Mouse (Mus musculus) right cerebral cortex, postnatal 25 days (tissue): ENCODE measurements around the gene Rab33b.
"Not testable (repeated sequence)": the region's sequence is repeated elsewhere in the genome, so short reads cannot be mapped to it uniquely, and the experiment has no call there.

Source experiments
- DNase-seq: peaks from one replicate; pipeline ENCODE4 v3.0.0; 2022

Gene Rab33b

DNA sequence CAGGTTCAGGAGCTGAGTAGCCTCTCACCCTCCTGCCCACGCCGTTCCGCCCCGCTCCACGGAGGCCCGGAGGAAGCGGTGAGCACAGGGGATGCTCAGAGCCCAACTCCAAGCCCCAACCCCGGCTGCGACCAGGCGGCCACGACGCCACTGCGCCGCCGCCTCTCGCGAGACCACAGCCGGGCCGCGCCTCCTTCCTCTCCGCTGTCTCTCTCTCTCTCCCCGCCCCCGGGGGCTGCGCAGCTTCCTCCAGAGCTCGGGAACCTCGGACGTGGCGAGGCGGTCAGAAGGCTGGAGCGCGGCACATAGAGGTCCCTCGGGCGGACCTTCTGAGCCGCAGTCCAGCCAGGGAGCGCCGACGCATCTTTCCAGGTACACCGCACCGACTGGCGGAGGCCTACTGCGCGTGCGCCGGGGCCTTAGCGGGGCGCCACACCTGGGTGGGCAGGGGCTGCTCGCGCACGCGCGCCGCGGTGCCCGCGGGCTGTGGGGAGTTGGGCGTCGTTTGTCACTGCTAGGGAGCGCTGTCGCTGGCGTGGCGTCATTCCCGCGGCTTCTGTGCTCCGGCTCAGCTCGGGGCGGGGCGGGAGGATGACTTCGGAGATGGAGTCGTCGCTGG lies at the start of gene Rab33b:
Gene Rab33b, plus strand, starts transcription at position 180 of the 619 bp plus-strand sequence.
- DNase-seq: peak; percentile 97

DNA sequence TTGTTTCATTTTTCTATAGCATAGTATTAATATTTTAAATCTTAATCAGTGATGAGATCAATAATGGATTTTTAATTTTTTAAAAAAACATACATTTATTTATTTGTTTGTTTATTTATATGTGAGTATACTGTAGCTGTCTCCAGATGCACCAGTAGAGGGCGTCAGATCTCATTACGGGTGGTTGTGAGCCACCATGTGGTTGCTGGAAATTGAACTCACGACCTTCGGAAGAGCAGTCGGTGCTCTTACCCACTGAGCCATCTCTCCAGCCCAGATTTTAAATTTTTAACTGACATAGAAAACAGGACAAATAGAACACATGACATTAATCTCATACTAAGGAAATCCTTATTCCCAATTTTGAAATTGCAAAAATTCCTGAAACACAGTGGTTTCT lies 49.4 kb upstream of the Rab33b start:
- DNase-seq: not testable (repeated sequence)

DNA sequence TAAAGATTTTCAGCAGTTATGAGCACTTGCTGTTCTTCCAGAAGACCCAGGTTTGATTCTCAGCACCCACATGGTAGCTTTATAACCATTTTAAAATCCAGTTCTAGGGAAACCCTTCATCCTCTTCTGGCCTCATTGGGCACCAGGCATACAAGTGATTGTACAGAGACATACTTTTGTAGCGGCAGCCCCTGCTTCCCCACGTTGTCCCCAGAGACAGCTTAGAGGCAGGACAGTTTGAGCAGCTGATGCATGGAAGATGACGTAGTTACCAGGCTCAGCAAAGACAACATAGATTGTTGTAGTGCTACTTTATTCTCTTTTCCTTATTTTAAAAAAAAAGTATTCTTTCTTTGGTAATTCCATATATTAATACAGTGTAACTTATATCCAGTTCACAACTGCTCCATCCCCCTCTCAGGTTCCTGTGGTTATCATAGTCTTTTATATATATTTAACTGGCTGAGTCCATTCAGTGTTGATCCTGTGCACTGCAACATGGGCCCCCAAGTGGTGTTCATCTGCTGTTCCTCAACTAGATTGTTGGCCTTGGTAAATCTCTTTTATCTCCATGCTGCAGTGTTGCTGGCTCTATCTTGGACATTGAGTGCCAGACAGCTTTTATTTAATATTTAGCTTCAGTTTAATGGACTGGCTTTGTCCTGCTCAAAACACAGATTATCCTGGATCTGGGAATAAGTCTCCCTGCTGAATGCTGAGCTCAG lies 48.7 kb upstream of the Rab33b start:
- DNase-seq: no peak

DNA sequence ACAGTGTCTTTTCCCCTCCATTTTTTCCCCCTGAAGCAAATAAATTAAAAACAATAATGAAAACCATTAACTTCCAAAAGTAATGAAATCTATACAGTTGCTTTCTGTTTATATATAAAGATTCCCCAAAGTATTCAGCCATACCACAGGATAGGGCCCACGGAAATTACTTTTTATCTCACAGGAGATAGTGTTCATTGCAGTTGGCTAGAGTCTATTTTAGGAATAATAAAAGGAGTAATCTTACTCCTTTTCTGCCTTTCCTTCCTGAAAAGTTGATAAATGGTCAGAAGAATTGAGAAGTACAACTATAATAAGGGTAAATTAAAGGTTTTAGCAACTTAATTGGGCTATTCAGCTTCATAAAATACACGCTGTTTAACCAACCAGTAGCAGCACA lies 15.2 kb upstream of the Rab33b start:
- DNase-seq: no peak

DNA sequence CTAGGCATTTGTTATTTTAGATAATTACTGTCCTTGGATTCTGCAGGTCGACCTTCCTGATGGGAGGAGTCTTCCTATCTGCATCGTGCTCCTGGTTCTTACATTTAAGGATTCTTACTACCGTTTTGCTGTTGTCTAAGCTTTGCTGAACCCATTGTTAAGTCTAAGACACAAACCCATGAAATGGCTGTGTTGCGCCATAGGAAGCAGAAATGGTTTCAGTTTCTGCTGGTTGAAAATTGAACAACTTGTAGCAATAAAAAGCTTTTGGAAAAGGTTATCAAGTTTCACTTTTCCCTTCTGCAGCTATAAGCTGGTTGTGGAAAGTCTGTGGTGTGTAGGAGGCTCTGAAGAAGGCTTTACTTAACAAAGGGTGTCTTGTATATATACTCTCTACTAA lies 8.0 kb upstream of the Rab33b start:
- no peak for DNase-seq

DNA sequence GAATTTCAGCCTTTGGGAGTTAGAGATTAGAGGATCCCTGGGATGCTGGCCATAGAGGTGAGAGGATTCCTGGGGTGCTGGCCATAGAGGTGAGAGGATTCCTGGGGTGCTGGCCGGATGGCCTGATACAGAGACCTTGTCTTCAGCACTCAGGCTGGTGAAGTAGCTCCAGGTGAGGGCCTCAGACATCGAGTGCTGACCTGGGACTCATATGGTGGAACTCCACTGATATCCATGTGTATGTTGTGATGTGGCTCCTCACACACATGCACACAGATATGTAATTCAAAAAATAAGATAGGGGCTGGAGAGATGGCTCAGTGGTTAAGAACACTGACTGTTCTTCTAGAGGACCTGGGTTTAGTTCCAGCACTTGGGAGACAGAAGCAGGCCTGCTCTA lies 3.8 kb upstream of the Rab33b start:
- DNase-seq: no peak

DNA sequence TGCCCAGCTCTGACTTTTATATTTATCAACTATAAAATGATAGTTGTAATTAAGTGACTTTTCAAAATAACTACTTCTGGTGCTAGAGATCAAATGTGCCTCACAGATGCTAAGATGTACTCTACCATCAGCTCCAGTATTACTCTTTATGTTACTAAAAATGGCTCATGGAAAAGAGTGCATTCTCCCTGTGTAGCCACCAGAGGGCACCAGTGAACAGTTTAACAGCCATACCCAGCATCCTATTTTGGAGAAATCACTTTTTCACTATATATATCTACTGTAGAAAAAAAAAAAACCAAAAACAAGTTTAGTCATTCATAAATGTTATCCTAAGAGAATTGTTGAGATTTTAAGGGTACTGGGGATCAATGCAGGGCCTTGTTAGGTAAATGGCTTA lies 2.7 kb upstream of the Rab33b start:
- DNase-seq: peak; percentile 34

DNA sequence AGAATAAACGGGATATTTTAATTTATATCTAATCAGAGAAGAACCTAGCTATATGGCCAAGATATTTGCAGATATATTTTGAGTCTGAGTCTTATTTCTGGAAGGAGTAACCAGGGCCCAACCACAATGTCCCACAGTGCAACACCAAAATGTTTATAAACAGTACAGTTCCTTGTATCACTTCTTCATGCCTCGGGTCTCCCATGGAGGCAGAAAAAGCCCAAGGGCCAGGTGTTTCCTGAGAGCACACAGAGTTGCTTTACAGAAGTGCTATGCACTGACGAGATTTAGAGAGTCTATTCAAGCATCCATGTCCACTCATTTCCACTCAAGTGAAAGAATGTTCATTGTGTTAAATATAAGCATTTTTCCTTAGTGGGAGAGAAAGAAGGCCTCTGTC lies 1.8 kb upstream of the Rab33b start:
- no peak for DNase-seq

DNA sequence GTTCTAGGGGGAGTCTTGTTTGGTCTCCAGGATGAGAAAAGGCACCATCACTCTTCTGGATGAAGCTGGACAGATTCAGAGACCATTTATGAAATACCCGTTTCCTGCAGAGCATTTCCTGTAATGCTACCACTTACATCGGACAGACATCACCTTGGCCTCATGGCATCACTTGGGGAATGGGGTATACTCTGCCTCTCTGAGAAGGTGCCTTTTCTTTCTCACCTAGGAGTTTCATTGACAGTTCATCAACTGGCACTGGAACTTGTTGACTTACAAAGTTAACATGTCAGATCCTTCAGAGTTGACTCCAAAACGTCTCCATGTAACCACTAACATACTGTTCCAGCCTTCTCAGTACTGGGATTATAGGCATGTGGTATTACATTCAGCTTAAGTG lies 939 bp upstream of the Rab33b start:
- no peak for DNase-seq

DNA sequence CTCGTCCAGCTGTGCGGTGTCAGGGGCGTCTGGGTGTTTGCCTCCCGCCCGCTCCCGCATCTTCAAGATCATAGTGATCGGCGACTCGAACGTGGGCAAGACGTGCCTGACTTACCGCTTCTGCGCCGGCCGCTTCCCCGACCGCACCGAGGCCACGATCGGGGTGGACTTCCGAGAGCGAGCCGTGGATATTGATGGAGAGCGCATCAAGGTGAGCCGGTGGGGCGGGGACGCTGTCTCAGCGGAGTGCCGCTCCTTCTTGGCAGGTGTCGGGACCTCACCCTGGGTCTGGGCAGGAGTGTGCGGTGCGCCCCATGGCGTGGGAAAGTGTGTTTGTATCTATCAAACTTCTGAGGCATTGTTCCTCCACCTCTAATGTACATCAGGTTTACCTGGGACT lies 650 bp downstream of the Rab33b start:
- DNase-seq: no peak

DNA sequence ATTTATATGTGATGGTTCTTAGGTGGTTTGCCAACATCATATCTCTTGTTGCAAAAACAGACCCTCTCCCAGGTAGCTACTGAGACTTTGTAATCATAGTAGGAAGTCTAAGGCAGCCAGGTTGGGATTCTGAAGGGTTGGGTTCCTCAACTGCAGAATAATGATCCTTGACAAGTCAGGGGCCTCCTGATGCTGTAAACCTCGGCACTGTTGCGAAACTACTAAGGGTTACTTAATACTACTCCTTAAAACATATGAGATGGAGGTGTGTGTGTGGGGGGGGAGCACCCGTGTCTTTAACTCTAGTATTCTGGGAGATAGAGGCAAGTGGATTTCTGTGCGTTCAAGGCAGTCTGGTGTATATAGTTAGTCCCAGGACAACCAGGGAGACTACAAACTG lies 1.6 kb downstream of the Rab33b start:
- no peak for DNase-seq

DNA sequence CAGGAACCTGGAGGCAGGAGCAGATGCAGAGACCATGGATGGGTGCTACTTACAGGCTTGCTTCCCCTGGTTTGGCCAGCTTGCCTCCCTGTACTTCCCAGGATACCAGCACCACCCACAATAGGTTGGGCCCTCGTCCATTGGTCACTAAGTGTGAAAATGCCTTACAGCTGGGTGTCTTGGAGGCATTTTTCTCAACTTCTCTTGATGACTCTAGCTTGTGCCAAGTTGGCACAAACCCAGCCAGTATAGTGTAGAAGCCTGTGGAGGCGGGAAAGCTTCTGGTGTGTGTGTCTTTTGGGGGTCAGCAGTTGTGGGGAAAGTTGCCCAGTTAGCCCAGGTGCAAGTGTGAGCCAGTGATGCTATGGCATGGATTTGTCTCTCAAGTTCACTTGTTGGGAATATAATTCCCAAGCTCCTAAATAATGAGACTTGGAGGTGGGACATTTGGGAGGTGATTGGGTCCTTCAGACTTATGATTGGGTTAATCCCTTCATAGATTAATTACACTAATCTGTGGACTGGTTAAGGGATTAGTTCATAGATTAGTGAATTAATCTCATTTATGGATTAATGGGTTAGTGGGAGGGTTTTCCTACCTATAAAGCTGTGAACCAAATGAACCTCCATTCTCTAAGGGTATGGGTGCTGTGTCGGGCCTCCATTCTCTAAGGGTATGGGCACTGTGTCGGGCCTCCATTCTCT lies 2.9 kb downstream of the Rab33b start:
- no peak for DNase-seq

DNA sequence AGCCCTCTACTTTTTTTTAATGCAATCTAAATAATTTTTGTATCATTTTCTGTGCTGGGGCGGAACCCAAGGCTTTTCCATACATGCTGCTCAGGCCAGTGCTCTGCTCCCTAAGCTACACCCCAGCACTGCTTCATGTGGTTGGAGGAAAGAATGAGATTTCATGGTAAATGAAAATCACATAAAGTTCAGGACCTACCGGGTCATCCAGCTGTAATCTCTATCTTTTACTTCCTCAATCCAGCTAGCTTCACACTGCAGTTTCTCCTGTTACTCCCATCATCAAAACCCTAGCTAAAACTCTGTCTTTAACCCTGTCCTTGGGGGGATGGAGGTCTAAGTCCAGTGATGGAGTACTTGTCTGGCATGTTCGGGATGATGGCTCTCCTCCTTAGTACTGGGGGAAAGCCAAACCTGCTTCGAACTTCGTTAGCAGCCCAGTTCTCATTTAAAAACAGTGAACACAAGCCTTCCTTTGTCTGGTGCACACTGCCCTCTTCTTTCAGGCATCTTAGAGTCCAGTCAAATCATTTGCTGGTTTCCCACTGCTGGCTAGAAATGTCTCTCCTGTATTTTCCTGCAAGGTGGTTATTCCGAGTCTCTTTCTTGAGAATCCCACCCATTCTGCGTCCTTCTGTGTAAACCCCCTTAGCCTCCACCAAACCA lies 6.5 kb downstream of the Rab33b start:
- DNase-seq: no peak

DNA sequence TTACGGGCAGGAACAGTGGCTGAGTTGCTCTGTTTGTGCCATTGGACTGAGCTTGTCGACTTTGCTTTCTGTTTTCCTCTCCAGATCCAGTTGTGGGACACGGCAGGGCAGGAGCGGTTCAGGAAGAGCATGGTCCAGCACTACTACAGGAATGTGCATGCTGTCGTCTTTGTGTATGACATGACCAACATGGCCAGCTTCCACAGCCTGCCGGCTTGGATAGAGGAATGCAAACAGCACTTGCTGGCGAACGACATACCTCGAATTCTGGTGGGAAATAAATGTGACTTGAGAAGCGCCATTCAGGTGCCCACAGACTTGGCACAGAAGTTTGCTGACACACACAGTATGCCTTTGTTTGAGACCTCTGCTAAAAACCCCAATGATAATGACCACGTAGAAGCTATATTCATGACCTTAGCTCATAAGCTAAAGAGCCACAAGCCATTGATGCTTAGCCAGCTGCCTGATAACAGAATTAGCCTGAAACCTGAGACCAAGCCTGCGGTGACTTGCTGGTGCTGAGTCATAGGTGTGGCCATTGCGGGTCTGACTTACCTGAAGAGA lies 9.6 kb downstream of the Rab33b start:
- DNase-seq: no peak

DNA sequence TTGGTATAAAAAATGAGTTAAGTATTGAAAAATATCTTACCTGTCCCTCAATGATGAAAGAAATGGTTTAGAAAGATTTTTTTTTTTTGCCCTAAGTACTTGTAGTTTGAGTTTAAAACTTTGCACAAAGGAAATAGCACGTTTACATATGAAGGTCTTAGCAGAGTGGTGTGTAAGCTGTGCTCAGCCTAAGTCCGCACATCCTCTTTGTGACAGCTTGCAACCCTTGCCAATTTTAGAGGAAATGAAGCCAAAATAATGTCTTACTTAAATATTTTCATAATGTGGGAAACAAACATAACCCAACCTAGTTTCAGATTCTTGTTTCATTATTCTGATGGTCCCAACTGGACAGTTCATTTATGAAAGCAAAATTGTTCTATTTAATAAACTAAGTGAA lies 10.7 kb downstream of the Rab33b start:
- DNase-seq: no peak

DNA sequence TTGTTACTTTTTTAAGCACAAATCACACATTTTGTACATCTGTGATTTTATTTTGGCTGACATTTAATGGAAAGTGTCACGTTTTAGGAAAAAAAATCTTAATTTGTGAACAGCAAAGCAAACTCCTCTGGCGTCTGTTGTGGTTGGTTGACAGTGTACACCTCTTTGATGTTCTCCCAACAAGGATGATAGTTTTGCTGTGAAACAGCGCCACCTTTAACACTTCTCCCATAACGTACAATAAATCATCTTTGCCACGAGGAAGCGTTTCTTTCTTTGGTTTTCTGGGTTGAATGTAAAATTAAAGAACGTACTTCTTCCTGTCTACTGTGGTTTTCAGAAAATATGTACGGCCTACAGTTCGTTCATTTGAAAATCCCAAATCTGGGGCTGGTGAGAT lies 11.9 kb downstream of the Rab33b start:
- DNase-seq: no peak

DNA sequence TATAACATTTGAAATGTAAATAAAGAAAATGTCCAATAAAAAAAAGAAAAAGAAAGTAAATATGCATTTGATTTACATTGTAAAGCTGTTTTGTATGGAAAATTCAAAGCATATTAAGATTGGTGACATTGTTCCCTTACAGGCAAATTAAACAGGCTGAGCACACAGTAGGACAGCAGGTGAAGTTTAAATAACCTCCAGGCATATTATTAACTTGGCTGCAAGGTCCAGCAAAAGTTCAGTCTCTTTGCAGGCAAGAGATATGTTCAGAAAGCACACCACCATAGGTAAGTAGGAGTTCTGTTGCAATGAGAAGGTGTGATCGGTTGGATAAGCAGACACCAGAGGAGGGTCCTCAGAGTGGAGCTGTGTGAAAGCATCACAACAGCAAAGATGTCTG lies 14.3 kb downstream of the Rab33b start:
- no peak for DNase-seq

DNA sequence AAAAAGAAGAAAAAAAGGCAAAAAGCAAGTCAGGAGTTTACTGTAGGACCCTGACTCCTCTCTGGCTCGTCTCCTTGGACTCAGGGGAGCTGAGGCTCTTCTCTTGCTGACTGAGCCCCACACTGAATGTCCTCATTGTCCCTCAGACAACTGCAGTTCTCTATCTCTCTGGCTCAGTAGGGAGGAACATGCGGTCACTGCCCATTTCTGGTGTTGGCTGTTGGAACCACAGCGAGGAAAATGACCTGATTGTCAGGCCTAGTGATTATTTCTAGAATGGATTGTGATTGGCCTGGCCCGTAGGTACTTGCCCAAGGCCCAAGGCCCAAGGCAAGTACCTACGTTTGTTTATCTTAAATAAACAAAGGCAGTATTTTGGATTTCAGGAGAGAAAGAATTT lies 14.9 kb downstream of the Rab33b start:
- DNase-seq: no peak

DNA sequence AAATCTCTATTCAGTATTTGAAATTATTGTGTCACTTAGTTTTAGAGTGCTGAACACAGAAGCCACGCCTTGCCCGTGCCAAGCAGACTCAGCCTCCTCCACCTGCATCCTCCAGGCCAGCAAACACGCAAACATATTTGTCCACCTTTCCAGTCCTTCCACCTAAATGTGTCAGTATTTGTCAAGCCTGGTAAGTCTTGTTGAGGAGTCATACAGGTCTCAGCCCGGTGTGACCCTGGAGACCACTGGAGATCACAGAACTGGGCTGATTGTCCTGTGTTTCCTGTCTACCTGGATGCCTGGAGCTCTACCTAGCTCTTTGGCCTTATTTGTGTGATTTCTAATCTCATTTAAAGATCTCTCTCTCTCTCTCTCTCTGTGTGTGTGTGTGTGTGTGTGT lies 16.2 kb downstream of the Rab33b start:
- DNase-seq: no peak

DNA sequence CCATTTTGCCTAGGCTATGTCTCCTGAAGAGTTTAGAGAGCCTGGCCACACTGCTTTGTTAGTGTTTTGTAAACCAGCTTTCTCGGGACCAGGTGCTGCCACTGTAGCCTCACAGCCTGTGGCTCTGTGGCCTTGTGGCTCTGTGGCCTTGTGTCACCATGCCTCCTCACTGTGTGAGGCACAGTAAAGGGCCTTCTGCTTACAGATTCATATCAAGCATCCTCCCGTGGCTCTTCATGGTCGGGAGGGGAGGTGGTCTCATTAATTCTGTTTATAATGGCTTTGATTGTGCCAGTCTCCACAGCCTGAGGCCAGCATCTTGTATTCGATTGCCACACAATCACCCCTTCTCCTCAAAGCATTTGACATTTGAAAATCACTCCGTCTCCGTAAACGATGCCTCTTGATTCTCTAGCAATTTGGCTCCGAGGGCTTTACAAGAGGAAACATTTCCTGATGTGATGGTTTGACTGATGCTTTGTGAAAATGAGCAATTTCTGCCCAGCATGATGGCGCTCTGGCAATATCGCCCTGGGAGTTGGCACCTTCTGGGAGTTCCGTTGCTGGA lies 20.7 kb downstream of the Rab33b start:
- no peak for DNase-seq

DNA sequence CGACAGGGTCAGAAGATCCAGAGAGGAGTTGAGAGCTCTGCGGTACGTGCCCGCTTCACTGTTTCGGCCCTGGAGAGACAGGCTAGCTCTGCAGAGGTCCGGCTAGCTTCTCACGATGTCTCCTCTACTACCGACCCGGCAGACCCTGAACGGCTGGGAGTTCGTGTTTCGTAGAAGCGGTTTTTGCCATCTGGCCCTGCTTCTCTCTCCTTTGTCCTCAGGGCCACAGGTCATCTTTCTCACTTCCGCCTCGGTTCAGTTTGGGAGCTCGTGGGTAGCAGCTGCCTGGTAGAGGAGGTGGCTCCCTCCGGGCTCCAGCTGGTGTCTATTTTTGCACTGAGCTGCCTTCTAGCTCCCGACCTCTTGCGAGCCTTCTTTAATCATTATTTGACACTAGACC lies 21.7 kb downstream of the Rab33b start:
- DNase-seq: no peak

DNA sequence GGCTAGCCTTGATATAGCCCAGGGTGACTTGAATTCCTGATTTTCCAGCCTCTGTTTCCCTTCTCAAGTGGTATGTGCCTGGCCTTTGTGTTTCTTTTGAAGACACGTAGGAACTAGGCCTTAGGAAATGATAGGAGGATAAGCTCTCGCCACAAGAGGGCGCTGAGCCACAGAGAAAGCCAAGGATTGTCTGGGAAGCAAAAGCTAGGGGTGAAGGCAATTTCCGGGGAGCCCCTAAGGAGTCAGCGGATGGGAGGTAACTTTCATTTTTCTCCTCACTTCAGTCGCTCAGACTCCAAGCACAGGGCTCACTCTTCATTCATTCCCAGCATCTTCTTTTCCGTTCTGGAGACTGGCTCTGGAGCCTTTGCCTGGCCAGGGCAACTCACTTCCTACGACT lies 27.2 kb downstream of the Rab33b start:
- peak; percentile 66 for DNase-seq

DNA sequence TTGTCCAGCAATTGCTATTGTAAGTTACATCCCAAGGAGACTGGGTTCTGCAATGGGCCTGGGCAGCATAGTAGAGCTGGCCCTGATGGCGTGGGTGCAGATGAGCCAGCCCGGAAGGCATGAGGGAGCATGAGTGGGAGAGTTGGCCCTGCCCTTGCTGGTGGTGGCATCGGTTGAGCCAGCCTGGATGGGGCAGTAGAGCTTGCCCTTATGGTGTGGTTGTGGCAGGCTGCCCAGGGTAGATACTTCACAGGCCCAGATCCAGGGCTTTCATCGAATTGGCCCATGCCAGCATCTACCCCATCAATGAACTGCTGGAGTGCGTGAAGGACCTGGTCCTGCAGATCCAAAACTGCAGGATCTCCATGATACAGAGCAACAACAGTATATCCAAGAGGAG lies 28.3 kb downstream of the Rab33b start:
- DNase-seq: no peak
